ENCODE assay signal across 21 mouse cellular contexts in the genomic region with DNA sequence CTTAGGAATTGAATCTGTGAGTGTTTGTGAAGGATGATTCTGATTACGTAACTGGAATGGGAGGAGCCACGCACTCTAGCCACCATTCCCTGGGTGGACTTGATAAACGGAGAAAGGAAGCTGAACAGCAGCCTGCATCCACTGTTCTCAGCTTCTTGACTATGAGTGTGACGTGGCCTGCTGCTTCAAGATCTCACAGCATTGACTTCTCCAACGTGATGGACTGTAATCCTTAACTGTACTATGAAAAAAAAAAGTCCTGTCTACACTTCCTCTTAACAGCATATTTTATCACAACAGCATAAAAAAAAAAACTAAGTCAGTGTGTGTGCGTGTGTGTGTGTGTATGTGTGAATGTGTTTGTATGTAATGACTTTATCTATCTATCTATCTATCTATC.
A peak's percentile ranks its signal among the peaks of the same experiment; 100 is the strongest.
DNase-seq lines count a peak whose midpoint lies in the region; ATAC-seq and TF ChIP-seq lines count a peak whose summit lies in the region.
"Had no signal": no experiment of that assay in that cellular context is flagged by ENCODE, and none has a peak within 500 bp of the region (broad histone marks: within the 10 kb centered on the region; RNA-seq: fewer than 3 reads in every experiment).

No protein-coding gene starts in this region.

- H3K27ac ChIP-seq in bone marrow macrophage, adult 2 months (ENCODE audit: insufficient read depth, low read depth, low read length): 0 out of 2 replicates have a peak overlapping the region, but pooled peaks have one; percentile 24
- no peak overlapping the region for H3K27ac ChIP-seq in liver, embryonic 16.5 days (ENCODE audit: low read length)
- H3K27ac ChIP-seq: heart, adult 2 months; hindbrain, embryonic 15.5 days; intestine, embryonic 15.5 days; kidney, embryonic 15.5 days; midbrain, embryonic 10.5 days; neural tube, embryonic 13.5 days had no signal

- peaks cover 5% of the 10 kb centered on the region for H3K4me1 ChIP-seq in bone marrow macrophage, adult 2 months (ENCODE audit: control insufficient read depth, insufficient read depth, low read length)
- H3K4me1 ChIP-seq in liver, embryonic 16.5 days (ENCODE audit: control insufficient read depth, low read depth, low read length): no peaks in the 10 kb centered on the region
- H3K4me1 ChIP-seq: hindbrain, embryonic 15.5 days; intestine, embryonic 15.5 days; kidney, embryonic 15.5 days; neural tube, embryonic 13.5 days had no signal

- no peaks in the 10 kb centered on the region for H3K9me3 ChIP-seq in liver, embryonic 16.5 days (replicated peaks; ENCODE audit: control insufficient read depth, low read length)
- H3K9me3 ChIP-seq: hindbrain, embryonic 15.5 days; intestine, embryonic 15.5 days; kidney, embryonic 15.5 days; midbrain, embryonic 10.5 days; neural tube, embryonic 13.5 days had no signal

- H3K4me2 ChIP-seq in liver, embryonic 16.5 days (ENCODE audit: low read depth, low read length): no peak overlapping the region
- H3K4me2 ChIP-seq: hindbrain, embryonic 15.5 days; intestine, embryonic 15.5 days; kidney, embryonic 15.5 days; neural tube, embryonic 13.5 days had no signal

- peak; percentile 46 to 56 for ATAC-seq in hematopoietic stem cell, adult 5-6 weeks (replicated peaks in 1 of 2; ENCODE audit: insufficient read depth in 1 of 2, low FRiP score in 2 of 2, low TSS enrichment in 1 of 2, low read depth in 1 of 2, poor library complexity in 2 of 2, severe bottlenecking in 2 of 2)
- peak; percentile 55; the same call in 1 of the 2 replicates for ATAC-seq in liver, embryonic 16.5 days (ENCODE audit: low read depth)
- ATAC-seq: forebrain, embryonic 14.5 days; intestine, embryonic 15.5 days had no signal

- H3K9ac ChIP-seq in liver, embryonic 16.5 days (ENCODE audit: low read depth, low read length): no peak overlapping the region
- H3K9ac ChIP-seq: hindbrain, embryonic 15.5 days; intestine, embryonic 15.5 days; kidney, embryonic 15.5 days; neural tube, embryonic 13.5 days had no signal

- no peak for DNase-seq in layer of hippocampus, adult 9-10 months (ENCODE audit: low spot score)
- no peak for DNase-seq in thymus, postnatal 36 days
- no peak for DNase-seq in right cerebral cortex, postnatal 10 days (ENCODE audit: low spot score in 2 of 2)
- DNase-seq in right cerebral cortex, postnatal 25 days: no peak
- DNase-seq: adrenal gland, postnatal 25 days; cerebellum, adult 8-10 months; gastrocnemius, postnatal 14 days; heart, adult 2 months; heart, postnatal 36 days; lung, postnatal 14 days; spleen, adult 18-20 months had no signal

- TF ChIP-seq POLR2A in bone marrow macrophage, adult 2 months (IDR thresholded peaks at IDR 0.05; ENCODE audit: borderline replicate concordance, low read depth, low read length): no peak

- no peak for TF ChIP-seq CTCF in bone marrow macrophage, adult 2 months (IDR thresholded peaks at IDR 0.05; ENCODE audit: low read depth, low read length)

- WGBS in liver, embryonic 16.5 days (ENCODE audit: insufficient replicate concordance): 37% methylated on average over 6 of the region's 6 CpGs

- no peaks in the 10 kb centered on the region for H3K36me3 ChIP-seq in liver, embryonic 16.5 days (ENCODE audit: control insufficient read depth, insufficient read depth)
- H3K36me3 ChIP-seq: hindbrain, embryonic 15.5 days; intestine, embryonic 15.5 days; kidney, embryonic 15.5 days; midbrain, embryonic 10.5 days; neural tube, embryonic 13.5 days had no signal

- H3K4me3 ChIP-seq in bone marrow macrophage, adult 2 months (ENCODE audit: insufficient read depth, low read length): 0 out of 2 replicates have a peak overlapping the region, but pooled peaks have one; percentile 13
- no peak overlapping the region for H3K4me3 ChIP-seq in liver, embryonic 16.5 days (ENCODE audit: low read depth, low read length)
- H3K4me3 ChIP-seq: erythroblast, embryonic 14.5 days; heart, adult 2 months; hindbrain, embryonic 15.5 days; intestine, embryonic 15.5 days; kidney, embryonic 15.5 days; midbrain, embryonic 10.5 days; neural tube, embryonic 13.5 days had no signal

- no peaks in the 10 kb centered on the region for H3K27me3 ChIP-seq in liver, embryonic 16.5 days (ENCODE audit: control insufficient read depth, insufficient read depth, low read depth, low read length)
- H3K27me3 ChIP-seq: hindbrain, embryonic 15.5 days; intestine, embryonic 15.5 days; kidney, embryonic 15.5 days; neural tube, embryonic 13.5 days had no signal
